Mouse (Mus musculus): ENCODE data around the gene Prmt9.

DNA sequence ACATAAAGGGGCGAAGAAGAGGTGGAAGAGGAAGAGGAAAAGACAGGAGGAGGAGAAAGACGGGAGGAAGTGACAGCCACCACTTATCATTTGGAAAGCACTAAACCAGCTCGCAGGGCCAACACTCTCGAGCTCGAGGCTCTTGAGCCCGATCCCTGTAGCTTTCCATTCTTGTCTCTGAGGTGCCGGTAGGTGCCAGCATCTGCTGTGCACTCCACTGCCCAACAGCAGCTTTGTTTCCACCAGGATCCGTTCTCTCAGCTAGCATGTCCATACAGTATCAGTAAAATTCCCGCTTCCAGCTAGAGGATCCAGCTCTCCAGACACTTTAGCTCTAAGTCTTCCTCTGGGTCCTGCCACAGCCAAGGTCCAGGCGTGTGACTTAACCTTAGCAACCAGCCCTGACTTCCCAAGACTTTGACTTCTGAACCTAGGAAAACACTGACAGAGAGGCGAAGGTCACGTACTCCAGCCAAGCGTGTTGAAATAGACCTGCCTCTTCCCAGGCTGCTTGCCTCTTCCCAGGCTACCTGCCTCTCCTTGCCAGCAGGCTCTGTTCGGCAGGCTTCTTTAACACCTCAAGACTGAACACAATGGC lies 25.1 kb upstream of the Prmt9 start:
- TF ChIP-seq CTCF (conservative IDR thresholded peaks at IDR 0.05; ENCODE audit: low read length) (no peak), POU5F1 (IDR thresholded peaks at IDR 0.05; ENCODE audit: borderline replicate concordance, low read length) (no peak), NANOG (IDR thresholded peaks at IDR 0.05; ENCODE audit: borderline replicate concordance, low read length) (no peak)
